Mouse (Mus musculus): ENCODE results near the gene Bcor.

- TF ChIP-seq POLR2A (IDR thresholded peaks at IDR 0.05; ENCODE audit: insufficient read length, low read depth) (no peak), MYOG (IDR thresholded peaks at IDR 0.05; ENCODE audit: control insufficient read depth in 1 of 3, insufficient read depth in 1 of 3, insufficient read length in 2 of 3, low read depth in 2 of 3) (no peak), TCF12 (IDR thresholded peaks at IDR 0.05; ENCODE audit: insufficient read depth, poor library complexity, severe bottlenecking) (no peak), POLR2AphosphoS2 (IDR thresholded peaks at IDR 0.05; ENCODE audit: insufficient read length, low read depth) (no peak), USF1 (IDR thresholded peaks at IDR 0.05; ENCODE audit: low read depth) (no peak), MAX (IDR thresholded peaks at IDR 0.05; ENCODE audit: low read depth) (no peak)
Measured at GRCm38 (mm10) chrX:12170128-12170527, 10.0 kb upstream of the Bcor start.

All from myocyte (in vitro differentiated cells).